Mouse (Mus musculus): Measurements from ENCODE around the gene Kirrel3. TPM values are rescaled to one million over a fixed set of nuclear protein-coding genes. Genes with fewer than 3 reads are reported as not detected.
A peak's percentile ranks its signal among the peaks of the same experiment; 100 is the strongest.

Gene Kirrel3
- polyA plus RNA-seq, 1 experiment from 2014 or later = 6.0 TPM

DNA sequence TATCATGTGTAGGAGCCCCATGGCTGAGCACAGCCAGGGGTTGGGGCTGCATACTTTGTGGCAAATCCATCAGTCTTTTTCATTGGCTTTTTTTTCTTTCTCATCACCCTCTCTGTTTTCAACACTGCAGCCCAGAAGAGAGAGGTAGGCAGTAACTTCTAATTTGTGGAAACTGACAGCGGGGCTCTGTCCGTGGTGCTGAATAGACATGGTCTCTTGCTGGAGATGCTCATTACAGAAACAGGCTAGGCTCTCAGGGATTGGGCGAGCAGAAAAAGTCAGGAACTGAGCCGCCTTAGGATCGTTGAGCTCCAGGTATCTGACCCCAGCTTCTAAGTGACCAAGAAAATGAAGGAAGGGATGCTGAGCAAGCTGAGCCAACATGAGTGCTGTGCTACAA, 427.3 kb downstream of the Kirrel3 start:
- H3K4me3 ChIP-seq (ENCODE audit: low read depth, low read length) = no peak overlapping the region
- DNase-seq (ENCODE audit: low spot score, missing footprints) (peak; percentile 87), ATAC-seq (ENCODE audit: low FRiP score) (no peak)
- 5% methylated on average over 5 of the region's 5 CpGs for WGBS
- no peak overlapping the region for H3K4me2 ChIP-seq
- H3K36me3 ChIP-seq (ENCODE audit: control insufficient read depth, insufficient read depth, low read length) = no peaks in the 10 kb centered on the region
- no peaks in the 10 kb centered on the region for H3K4me1 ChIP-seq (ENCODE audit: control insufficient read depth, insufficient read depth, low read length)
- no peak overlapping the region for H3K9ac ChIP-seq (ENCODE audit: low read length)
- no peak overlapping the region for H3K27ac ChIP-seq (ENCODE audit: low read depth, low read length)
- no peaks in the 10 kb centered on the region for H3K27me3 ChIP-seq (ENCODE audit: control insufficient read depth, insufficient read depth, low read length)
- no peaks in the 10 kb centered on the region for H3K9me3 ChIP-seq (ENCODE audit: control insufficient read depth, low read length)

DNA sequence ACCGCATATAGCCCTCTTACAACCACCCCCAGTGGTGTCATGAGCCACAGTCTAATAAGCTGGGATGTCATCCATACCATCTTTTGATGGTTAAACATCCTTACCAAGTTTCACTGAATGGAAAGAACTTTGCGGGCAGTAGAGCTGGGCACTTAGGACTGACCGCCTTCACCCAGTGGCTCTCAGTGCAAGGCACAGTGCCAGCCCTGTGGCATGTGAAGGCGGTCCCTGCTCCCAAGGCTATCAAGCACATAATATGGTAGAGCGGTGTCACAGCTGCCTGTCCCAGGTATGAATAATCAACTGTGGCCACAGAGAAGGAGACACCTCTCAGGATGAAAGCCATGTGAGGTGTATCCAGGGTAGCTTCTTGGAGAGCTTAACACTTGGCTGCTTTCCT, 433.3 kb downstream of the Kirrel3 start:
- Histone ChIP-seq H3K27ac (ENCODE audit: low read depth, low read length) (no peak overlapping the region), H3K9me3 (ENCODE audit: control insufficient read depth, low read length) (no peaks in the 10 kb centered on the region), H3K4me3 (ENCODE audit: low read depth, low read length) (no peak overlapping the region), H3K9ac (ENCODE audit: low read length) (no peak overlapping the region), H3K4me2 (no peak overlapping the region), H3K36me3 (ENCODE audit: control insufficient read depth, insufficient read depth, low read length) (no peaks in the 10 kb centered on the region), H3K27me3 (ENCODE audit: control insufficient read depth, insufficient read depth, low read length) (no peaks in the 10 kb centered on the region), H3K4me1 (ENCODE audit: control insufficient read depth, insufficient read depth, low read length) (no peaks in the 10 kb centered on the region; the same call in 1 of the 2 replicates)
- no peak for ATAC-seq (ENCODE audit: low FRiP score)
- no peak for DNase-seq (ENCODE audit: low spot score, missing footprints)
- WGBS = 95% methylated on average over 5 of the region's 5 CpGs

DNA sequence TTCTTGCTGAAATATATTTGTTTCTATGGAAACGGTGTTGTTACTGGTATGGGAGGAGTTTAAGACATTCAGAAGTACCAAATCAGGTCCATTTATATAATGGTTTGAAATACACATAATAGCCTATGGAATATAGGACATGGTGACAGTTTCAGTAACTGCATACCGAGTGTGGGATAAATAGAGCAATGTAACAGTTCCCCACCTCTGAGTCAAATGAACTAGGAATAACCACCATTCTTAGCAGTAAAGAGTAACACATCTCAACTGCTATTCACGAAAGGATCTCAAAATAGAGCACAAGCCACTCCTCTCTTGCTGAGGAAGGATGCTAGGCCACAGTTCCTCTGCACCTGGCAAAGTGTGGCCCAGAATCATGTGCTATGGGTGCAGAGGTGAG, 434.4 kb downstream of the Kirrel3 start:
- 84% methylated on average over 3 of the region's 3 CpGs for WGBS
- DNase-seq (ENCODE audit: low spot score, missing footprints) = no peak
- H3K4me3 ChIP-seq (ENCODE audit: low read depth, low read length) = no peak overlapping the region
- H3K36me3 ChIP-seq (ENCODE audit: control insufficient read depth, insufficient read depth, low read length) = no peaks in the 10 kb centered on the region
- no peaks in the 10 kb centered on the region for H3K27me3 ChIP-seq (ENCODE audit: control insufficient read depth, insufficient read depth, low read length)
- no peaks in the 10 kb centered on the region for H3K9me3 ChIP-seq (ENCODE audit: control insufficient read depth, low read length)
- H3K27ac ChIP-seq (ENCODE audit: low read depth, low read length) = no peak overlapping the region
- no peak overlapping the region for H3K9ac ChIP-seq (ENCODE audit: low read length)
- H3K4me2 ChIP-seq = no peak overlapping the region
- no peak for ATAC-seq (ENCODE audit: low FRiP score)
- H3K4me1 ChIP-seq (ENCODE audit: control insufficient read depth, insufficient read depth, low read length) = no peaks in the 10 kb centered on the region; the same call in 1 of the 2 replicates

DNA sequence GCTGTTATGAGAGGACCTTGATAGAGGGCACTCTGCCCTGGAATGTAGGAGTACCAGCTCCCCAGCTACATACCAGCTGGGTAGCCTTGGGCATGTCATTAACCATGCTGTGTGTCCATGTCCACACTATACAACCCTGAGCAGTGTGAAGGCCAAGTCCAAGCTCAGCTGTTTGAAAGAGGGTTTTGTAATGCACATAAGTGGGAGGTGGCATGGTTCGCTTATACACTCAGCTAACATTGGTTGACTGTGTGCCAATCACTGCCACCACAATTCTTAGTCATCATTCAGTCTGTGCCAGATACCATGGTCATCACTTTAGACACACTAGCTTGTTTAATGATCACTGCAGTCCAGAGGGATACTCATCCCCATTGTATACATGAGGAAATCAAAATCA, 436.2 kb downstream of the Kirrel3 start:
- no peaks in the 10 kb centered on the region; the same call in 1 of the 2 replicates for H3K4me1 ChIP-seq (ENCODE audit: control insufficient read depth, insufficient read depth, low read length)
- no peak overlapping the region for H3K27ac ChIP-seq (ENCODE audit: low read depth, low read length)
- no peaks in the 10 kb centered on the region for H3K36me3 ChIP-seq (ENCODE audit: control insufficient read depth, insufficient read depth, low read length)
- no peaks in the 10 kb centered on the region for H3K27me3 ChIP-seq (ENCODE audit: control insufficient read depth, insufficient read depth, low read length)
- ATAC-seq (ENCODE audit: low FRiP score) (no peak), DNase-seq (ENCODE audit: low spot score, missing footprints) (no peak)
- H3K9ac ChIP-seq (ENCODE audit: low read length) = no peak overlapping the region
- no peak overlapping the region for H3K4me2 ChIP-seq
- no peak overlapping the region for H3K4me3 ChIP-seq (ENCODE audit: low read depth, low read length)
- H3K9me3 ChIP-seq (ENCODE audit: control insufficient read depth, low read length) = no peaks in the 10 kb centered on the region
- WGBS = 88% methylated on average over 1 of the region's 1 CpGs

DNA sequence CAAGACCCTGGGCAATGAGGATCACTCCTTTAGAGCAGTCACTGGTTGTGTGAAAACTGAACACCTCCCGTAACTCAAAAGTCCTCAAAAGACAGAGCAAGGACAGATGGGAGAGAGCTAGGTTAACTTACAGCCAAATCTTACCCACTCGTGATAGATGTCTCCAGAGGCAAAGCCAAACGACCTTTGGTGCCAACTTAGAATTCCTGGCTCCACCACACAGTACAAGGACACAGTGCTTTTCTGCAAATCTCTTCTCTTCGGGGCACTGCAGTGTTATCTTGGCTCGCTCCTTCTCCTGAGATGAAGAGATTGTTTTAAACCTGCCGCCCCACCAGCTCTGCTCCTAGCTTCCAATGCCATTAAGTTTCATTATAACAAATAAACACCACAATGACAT, 437.0 kb downstream of the Kirrel3 start:
- no peak overlapping the region for H3K4me3 ChIP-seq (ENCODE audit: low read depth, low read length)
- no peaks in the 10 kb centered on the region for H3K36me3 ChIP-seq (ENCODE audit: control insufficient read depth, insufficient read depth, low read length)
- DNase-seq (ENCODE audit: low spot score, missing footprints) (no peak), ATAC-seq (ENCODE audit: low FRiP score) (no peak)
- H3K27ac ChIP-seq (ENCODE audit: low read depth, low read length) = no peak overlapping the region
- WGBS = 92% methylated on average over 6 of the region's 6 CpGs
- H3K4me2 ChIP-seq = no peak overlapping the region
- H3K9ac ChIP-seq (ENCODE audit: low read length) = no peak overlapping the region
- H3K27me3 ChIP-seq (ENCODE audit: control insufficient read depth, insufficient read depth, low read length) = no peaks in the 10 kb centered on the region
- H3K9me3 ChIP-seq (ENCODE audit: control insufficient read depth, low read length) = no peaks in the 10 kb centered on the region
- H3K4me1 ChIP-seq (ENCODE audit: control insufficient read depth, insufficient read depth, low read length) = no peaks in the 10 kb centered on the region; the same call in 1 of the 2 replicates

DNA sequence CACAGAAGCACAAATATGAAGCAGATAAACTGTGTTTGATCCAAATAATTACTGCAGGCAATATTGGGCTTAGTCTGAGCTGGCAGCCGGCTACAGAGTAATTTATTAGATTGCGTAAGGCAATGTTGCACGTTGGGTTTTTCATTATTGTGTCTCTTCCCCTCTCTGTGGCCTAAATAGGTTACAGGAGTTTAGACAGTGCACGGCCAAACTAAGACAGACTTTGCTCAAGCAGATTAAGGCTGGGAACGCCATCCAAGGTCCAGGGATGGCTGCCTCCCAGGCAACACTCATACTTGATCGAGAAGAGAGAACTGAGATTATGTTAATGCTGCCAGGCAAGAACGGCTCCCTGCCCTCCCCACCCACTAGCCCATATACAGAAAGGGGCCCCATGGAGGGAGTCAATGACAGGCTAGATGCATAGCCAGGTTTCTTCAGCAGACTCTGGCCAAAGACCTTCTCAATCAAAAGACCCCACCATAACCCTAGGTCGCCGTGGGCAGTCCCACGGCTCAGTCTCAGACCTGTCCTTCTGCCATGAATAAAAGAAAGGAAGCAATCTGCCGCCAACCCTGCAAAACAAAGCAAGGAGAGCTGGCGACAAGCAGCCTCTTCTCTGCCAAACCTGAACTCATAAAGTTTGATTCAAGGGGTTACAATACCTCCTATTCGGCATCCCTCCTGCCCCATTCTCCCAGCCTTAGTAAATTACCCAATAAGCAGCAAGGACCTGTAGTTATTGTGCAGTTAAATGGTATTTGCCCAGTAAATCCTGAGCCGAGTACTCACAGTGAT, 437.6 kb downstream of the Kirrel3 start:
- 74% methylated on average over 14 of the region's 14 CpGs for WGBS
- Histone ChIP-seq H3K27ac (ENCODE audit: low read depth, low read length) (no peak overlapping the region), H3K27me3 (ENCODE audit: control insufficient read depth, insufficient read depth, low read length) (no peaks in the 10 kb centered on the region), H3K4me2 (no peak overlapping the region), H3K9me3 (ENCODE audit: control insufficient read depth, low read length) (no peaks in the 10 kb centered on the region), H3K4me1 (ENCODE audit: control insufficient read depth, insufficient read depth, low read length) (no peaks in the 10 kb centered on the region; the same call in 1 of the 2 replicates), H3K4me3 (ENCODE audit: low read depth, low read length) (no peak overlapping the region), H3K36me3 (ENCODE audit: control insufficient read depth, insufficient read depth, low read length) (no peaks in the 10 kb centered on the region), H3K9ac (ENCODE audit: low read length) (no peak overlapping the region)
- DNase-seq (ENCODE audit: low spot score, missing footprints) = no peak
- no peak for ATAC-seq (ENCODE audit: low FRiP score)

DNA sequence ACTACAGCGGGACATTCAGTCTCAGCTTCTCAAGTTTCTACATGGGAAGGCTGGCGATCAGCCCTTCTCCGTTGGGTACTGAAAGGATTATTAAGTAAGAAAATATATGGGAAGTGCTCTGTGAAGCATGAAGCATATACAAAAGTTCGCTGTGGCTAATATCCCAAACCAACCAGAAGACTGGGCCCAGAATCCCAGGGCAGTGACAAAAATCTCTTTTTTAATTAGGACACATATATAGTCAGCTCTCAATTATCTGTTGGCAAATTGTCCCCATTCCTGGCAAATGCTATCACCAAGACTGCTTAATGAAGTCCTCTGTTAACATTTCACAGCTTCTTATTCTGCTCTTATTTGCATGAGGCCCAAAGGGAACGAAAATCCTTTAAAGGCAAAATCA, 439.9 kb downstream of the Kirrel3 start:
- Histone ChIP-seq H3K9ac (ENCODE audit: low read length) (no peak overlapping the region), H3K36me3 (ENCODE audit: control insufficient read depth, insufficient read depth, low read length) (no peaks in the 10 kb centered on the region), H3K9me3 (ENCODE audit: control insufficient read depth, low read length) (no peaks in the 10 kb centered on the region), H3K27me3 (ENCODE audit: control insufficient read depth, insufficient read depth, low read length) (no peaks in the 10 kb centered on the region), H3K27ac (ENCODE audit: low read depth, low read length) (no peak overlapping the region), H3K4me3 (ENCODE audit: low read depth, low read length) (no peak overlapping the region), H3K4me2 (no peak overlapping the region), H3K4me1 (ENCODE audit: control insufficient read depth, insufficient read depth, low read length) (no peaks in the 10 kb centered on the region; the same call in 1 of the 2 replicates)
- no peak for ATAC-seq (ENCODE audit: low FRiP score)
- WGBS = 85% methylated on average over 5 of the region's 5 CpGs
- no peak for DNase-seq (ENCODE audit: low spot score, missing footprints)

DNA sequence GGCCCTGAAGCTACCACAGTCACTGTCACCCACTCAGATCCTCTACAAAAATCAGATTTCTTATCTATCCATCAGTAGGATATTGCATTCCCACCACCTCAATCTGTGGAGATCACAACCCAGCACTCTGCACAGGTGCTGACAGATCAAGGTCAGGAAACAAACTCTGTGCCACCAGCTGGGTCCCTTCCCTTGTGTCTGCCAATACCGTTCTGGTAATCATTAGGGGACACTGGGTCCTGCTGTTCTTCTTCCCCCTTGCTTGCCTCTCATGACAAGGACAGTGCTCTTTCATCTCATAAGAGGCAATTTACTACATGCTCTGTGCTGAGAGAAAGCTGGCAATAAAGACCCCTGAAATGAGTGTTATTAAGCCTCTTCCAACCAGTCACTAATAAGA, 444.7 kb downstream of the Kirrel3 start:
- DNase-seq (ENCODE audit: low spot score, missing footprints) = no peak
- Histone ChIP-seq H3K4me2 (no peak overlapping the region), H3K4me3 (ENCODE audit: low read depth, low read length) (no peak overlapping the region), H3K9me3 (ENCODE audit: control insufficient read depth, low read length) (no peaks in the 10 kb centered on the region), H3K4me1 (ENCODE audit: control insufficient read depth, insufficient read depth, low read length) (no peaks in the 10 kb centered on the region), H3K9ac (ENCODE audit: low read length) (no peak overlapping the region), H3K36me3 (ENCODE audit: control insufficient read depth, insufficient read depth, low read length) (no peaks in the 10 kb centered on the region), H3K27me3 (ENCODE audit: control insufficient read depth, insufficient read depth, low read length) (no peaks in the 10 kb centered on the region), H3K27ac (ENCODE audit: low read depth, low read length) (no peak overlapping the region)
- ATAC-seq (ENCODE audit: low FRiP score) = no peak
- WGBS = 70% methylated on average over 1 of the region's 1 CpGs

DNA sequence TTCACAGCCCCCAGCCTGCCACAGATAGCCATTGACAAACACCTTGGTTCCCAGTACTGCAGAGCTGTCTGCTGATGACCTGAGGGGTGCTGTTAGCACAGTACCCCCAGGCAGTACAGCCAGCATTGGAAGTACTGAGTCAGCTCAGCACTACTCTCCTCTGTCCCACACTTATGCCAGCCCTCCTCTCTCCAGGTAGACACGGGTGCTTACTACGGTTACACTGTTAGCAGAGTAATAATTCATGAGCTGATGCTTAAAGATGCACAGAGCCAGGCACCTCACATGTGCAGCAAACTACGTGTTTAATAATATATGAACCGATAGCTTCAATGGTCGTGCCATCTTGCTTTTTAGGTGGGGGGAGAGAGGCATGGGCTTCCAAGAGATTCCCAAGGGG, 452.4 kb downstream of the Kirrel3 start:
- no peaks in the 10 kb centered on the region for H3K9me3 ChIP-seq (ENCODE audit: control insufficient read depth, low read length)
- peaks cover 1% of the 10 kb centered on the region; the same call in 1 of the 2 replicates for H3K4me1 ChIP-seq (ENCODE audit: control insufficient read depth, insufficient read depth, low read length)
- H3K27me3 ChIP-seq (ENCODE audit: control insufficient read depth, insufficient read depth, low read length) = no peaks in the 10 kb centered on the region
- ATAC-seq (ENCODE audit: low FRiP score) (no peak), DNase-seq (ENCODE audit: low spot score, missing footprints) (no peak)
- 87% methylated on average over 5 of the region's 5 CpGs for WGBS
- no peaks in the 10 kb centered on the region for H3K36me3 ChIP-seq (ENCODE audit: control insufficient read depth, insufficient read depth, low read length)
- H3K4me2 ChIP-seq = no peak overlapping the region
- no peak overlapping the region for H3K4me3 ChIP-seq (ENCODE audit: low read depth, low read length)
- no peak overlapping the region for H3K27ac ChIP-seq (ENCODE audit: low read depth, low read length)
- no peak overlapping the region for H3K9ac ChIP-seq (ENCODE audit: low read length)

Measured in midbrain, embryonic 11.5 days (tissue).